Comparison of ENCODE assay signal across 28 mouse cellular contexts in genomic region chr5:86118457-86119094, GRCm38 (mm10). TPM values are rescaled to one million over a fixed set of nuclear protein-coding genes. Genes with fewer than 3 reads are reported as not detected.
A peak's percentile ranks its signal among the peaks of the same experiment; 100 is the strongest.
DNase-seq lines count a peak whose midpoint lies in the region; ATAC-seq and TF ChIP-seq lines count a peak whose summit lies in the region.
"Had no signal": no experiment of that assay in that cellular context is flagged by ENCODE, and none has a peak within 500 bp of the region (broad histone marks: within the 10 kb centered on the region; RNA-seq: fewer than 3 reads in every experiment).

No protein-coding gene starts in this region.

- H3K36me3 ChIP-seq in forebrain, embryonic 11.5 days (ENCODE audit: control insufficient read depth, insufficient read depth, low read length) = no peaks in the 10 kb centered on the region
- H3K36me3 ChIP-seq in intestine, postnatal 0 days (ENCODE audit: control insufficient read depth, insufficient read depth) = peaks cover 20% of the 10 kb centered on the region

- H3K9me3 ChIP-seq in forebrain, embryonic 11.5 days (ENCODE audit: control insufficient read depth, low read length) = no peaks in the 10 kb centered on the region
- H3K9me3 ChIP-seq in intestine, postnatal 0 days (ENCODE audit: control insufficient read depth) = no peaks in the 10 kb centered on the region
- H3K9me3 ChIP-seq: embryonic facial prominence, embryonic 10.5 days; forebrain, embryonic 12.5 days; midbrain, embryonic 13.5 days; neural tube, embryonic 15.5 days had no signal

- H3K27ac ChIP-seq in bone marrow macrophage, adult 2 months (ENCODE audit: insufficient read depth, low read depth, low read length) = 0 out of 2 replicates have a peak overlapping the region, but pooled peaks have one; percentile 2
- H3K27ac ChIP-seq in forebrain, embryonic 11.5 days (ENCODE audit: low read depth, low read length) = no peak overlapping the region
- no peak overlapping the region for H3K27ac ChIP-seq in intestine, postnatal 0 days (ENCODE audit: low read depth, low read length)
- H3K27ac ChIP-seq: embryonic facial prominence, embryonic 10.5 days; forebrain, embryonic 12.5 days; heart, adult 2 months; hindbrain, postnatal 0 days; midbrain, embryonic 13.5 days; neural tube, embryonic 15.5 days had no signal

- H3K4me1 ChIP-seq in bone marrow macrophage, adult 2 months (ENCODE audit: control insufficient read depth, insufficient read depth, low read length) = peaks cover 8% of the 10 kb centered on the region
- H3K4me1 ChIP-seq in forebrain, embryonic 11.5 days (replicated peaks; ENCODE audit: control insufficient read depth, insufficient read depth, low read length) = no peaks in the 10 kb centered on the region
- no peaks in the 10 kb centered on the region for H3K4me1 ChIP-seq in intestine, postnatal 0 days (replicated peaks; ENCODE audit: control insufficient read depth, insufficient read depth, low read length)
- H3K4me1 ChIP-seq: embryonic facial prominence, embryonic 10.5 days; forebrain, embryonic 12.5 days; midbrain, embryonic 13.5 days; neural tube, embryonic 15.5 days had no signal

- H3K27me3 ChIP-seq in forebrain, embryonic 11.5 days (ENCODE audit: control insufficient read depth, insufficient read depth, low read length) = no peaks in the 10 kb centered on the region
- no peaks in the 10 kb centered on the region for H3K27me3 ChIP-seq in intestine, postnatal 0 days (replicated peaks; ENCODE audit: control insufficient read depth, insufficient read depth, low read length)
- H3K27me3 ChIP-seq: forebrain, embryonic 12.5 days; midbrain, embryonic 13.5 days; neural tube, embryonic 15.5 days had no signal

- TF ChIP-seq CTCF in bone marrow macrophage, adult 2 months (IDR thresholded peaks at IDR 0.05; ENCODE audit: low read depth, low read length) = no peak
- TF ChIP-seq CTCF in intestine, postnatal 0 days (IDR thresholded peaks at IDR 0.05; ENCODE audit: low read depth) = no peak

- no peak overlapping the region for H3K9ac ChIP-seq in forebrain, embryonic 11.5 days (ENCODE audit: low read length)
- H3K9ac ChIP-seq in intestine, postnatal 0 days (ENCODE audit: low read depth, low read length) = no peak overlapping the region
- H3K9ac ChIP-seq: forebrain, embryonic 12.5 days; midbrain, embryonic 13.5 days; neural tube, embryonic 15.5 days had no signal

- H3K4me3 ChIP-seq in bone marrow macrophage, adult 2 months (ENCODE audit: insufficient read depth, low read length) = 0 out of 2 replicates have a peak overlapping the region, but pooled peaks have one; percentile 7
- no peak overlapping the region for H3K4me3 ChIP-seq in forebrain, embryonic 11.5 days (ENCODE audit: low read depth, low read length)
- no peak overlapping the region for H3K4me3 ChIP-seq in intestine, postnatal 0 days (ENCODE audit: low read depth, low read length)
- H3K4me3 ChIP-seq: embryonic facial prominence, embryonic 10.5 days; forebrain, embryonic 12.5 days; heart, adult 2 months; midbrain, embryonic 13.5 days; neural tube, embryonic 15.5 days had no signal

- intact Hi-C loops in gastrocnemius, postnatal 36 days (cut with DNase I) = no loop called here

- WGBS in forebrain, embryonic 11.5 days = 93% methylated on average over 9 of the region's 9 CpGs
- 89% methylated on average over 9 of the region's 9 CpGs for WGBS in intestine, postnatal 0 days

- H3K4me2 ChIP-seq in forebrain, embryonic 11.5 days (ENCODE audit: low read depth, low read length, severe bottlenecking) = no peak overlapping the region
- no peak overlapping the region for H3K4me2 ChIP-seq in intestine, postnatal 0 days (replicated peaks; ENCODE audit: low read depth)
- H3K4me2 ChIP-seq: forebrain, embryonic 12.5 days; midbrain, embryonic 13.5 days; neural tube, embryonic 15.5 days had no signal

- peak; percentile 59 for DNase-seq in 3T3-L1 (ENCODE audit: low read depth, low spot score)
- peak; percentile 42 for DNase-seq in CD4-positive helper T cell, adult 2 months (ENCODE audit: low read depth, low spot score)
- no peak for DNase-seq in gastrocnemius, postnatal 36 days
- DNase-seq in forebrain, embryonic 11.5 days (ENCODE audit: low spot score) = no peak
- no peak for DNase-seq in embryo, embryonic 10 days (ENCODE audit: low spot score)
- DNase-seq: adrenal gland, postnatal 14 days; cerebellum, adult 18-20 months; cerebellum, postnatal 36 days; gastrocnemius, postnatal 10 days; heart, adult 2 months; heart, postnatal 36 days; kidney, adult 8-10 months; kidney, postnatal 14 days; liver; lung, adult 18-20 months; lung, postnatal 14 days; right cerebral cortex, postnatal 25 days; thymus, postnatal 25 days had no signal

- no peak for TF ChIP-seq POLR2A in bone marrow macrophage, adult 2 months (IDR thresholded peaks at IDR 0.05; ENCODE audit: borderline replicate concordance, low read depth, low read length)

- peak; percentile 54; the same call in 1 of the 2 replicates for ATAC-seq in megakaryocyte, adult 5-6 weeks (ENCODE audit: poor library complexity, severe bottlenecking)
- ATAC-seq in forebrain, embryonic 11.5 days (replicated peaks; ENCODE audit: low FRiP score) = no peak
- no peak for ATAC-seq in intestine, postnatal 0 days
- ATAC-seq: hindbrain, postnatal 0 days; midbrain, embryonic 13.5 days had no signal

RNA-seq across cellular contexts. Expression of gene Stap1, which starts 47.0 kb away (rescaled TPM):
- polyA plus RNA-seq in bone marrow macrophage, adult 2 months (2012; ENCODE audit: insufficient read depth, insufficient read length, missing spikeins) = 208 and 228 TPM in 2 replicates
- total RNA-seq in megakaryocyte, adult 5-6 weeks (2015) = 44.8 and 57.3 TPM in 2 replicates
- 36.6 and 38.5 TPM in 2 replicates for total RNA-seq in megakaryocyte, adult 5-6 weeks (2017)
- total RNA-seq in gastrocnemius, postnatal 36 days (2021) = under 1 TPM in 1 of 2 experiments, not detected in 1; 0.36 TPM
- polyA plus RNA-seq in forebrain, embryonic 11.5 days (2014; fragmentation: Nextera tagmentation; extraction: Ambion mirVana) = 0.20 TPM in 2 replicates
- 0.39 and 0.42 TPM in 2 replicates for polyA plus RNA-seq in intestine, postnatal 0 days (2015; fragmentation: Nextera tagmentation; extraction: Ambion mirVana)
- total RNA-seq: hindbrain, postnatal 0 days; left cerebral cortex, adult 18-20 months; left cerebral cortex, postnatal 36 days had no signal
- polyA plus RNA-seq: embryonic facial prominence, embryonic 10.5 days had no signal

RNA-seq across cellular contexts. Expression of gene Cenpc1, which starts 53.2 kb away (rescaled TPM):
- 20.3 and 23.1 TPM in 2 replicates for polyA plus RNA-seq in bone marrow macrophage, adult 2 months (2012; ENCODE audit: insufficient read depth, insufficient read length, missing spikeins)
- total RNA-seq in megakaryocyte, adult 5-6 weeks (2015) = 38.7 and 43.2 TPM in 2 replicates
- 40.5 and 44.6 TPM in 2 replicates for total RNA-seq in megakaryocyte, adult 5-6 weeks (2017)
- total RNA-seq in gastrocnemius, postnatal 36 days (2021) = 1 to 10 TPM; 2.9 to 3.5 TPM
- polyA plus RNA-seq in forebrain, embryonic 11.5 days (2014; fragmentation: Nextera tagmentation; extraction: Ambion mirVana) = 45.5 and 48.7 TPM in 2 replicates
- 10.0 and 10.4 TPM in 2 replicates for polyA plus RNA-seq in intestine, postnatal 0 days (2015; fragmentation: Nextera tagmentation; extraction: Ambion mirVana)

RNA-seq across cellular contexts. Expression of gene Uba6, which starts 54.0 kb away (rescaled TPM):
- 12.2 and 13.3 TPM in 2 replicates for polyA plus RNA-seq in bone marrow macrophage, adult 2 months (2012; ENCODE audit: insufficient read depth, insufficient read length, missing spikeins)
- 20.3 and 21.6 TPM in 2 replicates for total RNA-seq in megakaryocyte, adult 5-6 weeks (2015)
- 18.6 and 21.9 TPM in 2 replicates for total RNA-seq in megakaryocyte, adult 5-6 weeks (2017)
- 1 to 10 TPM; 3.8 to 4.0 TPM for total RNA-seq in gastrocnemius, postnatal 36 days (2021)
- 22.6 and 24.5 TPM in 2 replicates for polyA plus RNA-seq in forebrain, embryonic 11.5 days (2014; fragmentation: Nextera tagmentation; extraction: Ambion mirVana)
- 4.9 and 5.2 TPM in 2 replicates for polyA plus RNA-seq in intestine, postnatal 0 days (2015; fragmentation: Nextera tagmentation; extraction: Ambion mirVana)

Comparison
In these comparisons a context has a peak if more than half of its experiments do, and no peak if none do; other contexts are left out.
1. DNase-seq: peak in 3T3-L1 (single experiment) and CD4-positive helper T cell, adult 2 months (single experiment); none in gastrocnemius, postnatal 36 days (0 of 2), forebrain, embryonic 11.5 days (single experiment) and embryo, embryonic 10 days (single experiment).
2. RNA of gene Stap1, which starts 47.0 kb away (polyA plus RNA-seq): 208 to 228 TPM in bone marrow macrophage, adult 2 months; 0.39 to 0.42 TPM in intestine, postnatal 0 days and 0.20 TPM in forebrain, embryonic 11.5 days; every median in the first group is over 100 times any median in the second.